8 mouse cellular contexts compared by ENCODE assay signal in the genomic region with DNA sequence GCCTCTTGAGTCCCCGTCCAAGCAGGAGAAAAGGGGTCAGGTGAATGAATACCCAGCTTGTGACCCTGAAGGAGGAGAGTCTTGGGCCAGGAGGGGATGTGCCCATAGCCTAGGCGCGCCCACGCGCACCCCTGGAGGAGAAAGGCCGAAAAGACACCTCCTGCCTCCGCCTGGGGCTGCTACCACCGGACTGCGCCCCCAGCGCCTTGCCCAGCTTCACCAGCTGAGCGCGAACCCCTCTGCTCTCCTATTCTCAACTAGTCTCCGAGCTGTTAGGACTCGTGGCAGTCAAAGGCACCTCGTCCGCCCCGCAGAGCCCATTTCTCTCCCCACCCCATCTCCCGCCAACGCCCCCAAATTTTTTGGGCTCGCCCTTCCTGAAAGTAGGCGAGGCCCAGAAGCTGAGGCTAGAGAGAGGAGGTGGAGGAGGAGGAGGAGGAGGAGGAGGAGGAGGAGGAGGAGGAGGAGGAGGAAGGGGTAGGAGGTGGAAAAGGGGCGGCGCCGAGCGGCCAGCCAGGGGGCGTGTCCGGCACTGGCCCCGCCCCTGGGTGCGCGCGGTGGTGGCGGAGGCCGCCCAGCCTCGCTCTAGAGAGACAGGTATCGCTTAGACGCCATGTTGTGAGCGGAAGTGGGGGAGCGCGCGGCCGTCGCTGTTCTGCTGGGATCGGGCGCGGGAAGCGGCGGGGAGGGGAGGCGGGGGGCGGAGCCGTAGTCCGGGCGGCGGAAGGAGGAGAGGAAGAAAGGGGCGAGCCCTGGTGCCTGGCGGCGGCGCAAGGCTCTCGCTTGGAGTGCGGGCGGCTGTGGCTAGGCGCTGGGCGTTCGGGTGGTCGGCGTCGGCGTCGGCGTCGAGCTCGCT. TPM values are rescaled to one million over a fixed set of nuclear protein-coding genes. Genes with fewer than 3 reads are reported as not detected.
A peak's percentile ranks its signal among the peaks of the same experiment; 100 is the strongest.
DNase-seq lines count a peak whose midpoint lies in the region; ATAC-seq lines count a peak whose summit lies in the region.

No protein-coding gene starts in this region.

- DNase-seq in T-cell, adult 2 months (ENCODE audit: low spot score) = peak; percentile 92
- DNase-seq in cerebellum, postnatal 25 days = peak; percentile 84 to 92
- DNase-seq in frontal cortex, postnatal 36 days (ENCODE audit: low spot score in 2 of 2) = peak; percentile 71 to 78
- DNase-seq in left cerebral cortex, adult 8-10 months (ENCODE audit: low spot score in 2 of 2) = peak; percentile 59 to 76
- DNase-seq in right cerebral cortex, adult 18-20 months = peak; percentile 85
- peak; percentile 59 for DNase-seq in urinary bladder, adult 2 months (ENCODE audit: low spot score)

- peak overlapping the region; percentile 67 for H3K4me3 ChIP-seq in hindbrain, embryonic 15.5 days

- 17% methylated on average over 53 of the region's 71 CpGs for WGBS in hindbrain, embryonic 15.5 days

- peak overlapping the region; percentile 63 for H3K9ac ChIP-seq in hindbrain, embryonic 15.5 days

- H3K27ac ChIP-seq in hindbrain, embryonic 15.5 days (replicated peaks) = peak overlapping the region; percentile 83

- H3K27me3 ChIP-seq in hindbrain, embryonic 15.5 days = no peaks in the 10 kb centered on the region

- peaks cover 3% of the 10 kb centered on the region; the same call in 1 of the 2 replicates for H3K4me1 ChIP-seq in hindbrain, embryonic 15.5 days (replicated peaks)

- H3K36me3 ChIP-seq in hindbrain, embryonic 15.5 days = no peaks in the 10 kb centered on the region

- H3K4me2 ChIP-seq in hindbrain, embryonic 15.5 days = peak overlapping the region; percentile 63

- no peaks in the 10 kb centered on the region for H3K9me3 ChIP-seq in hindbrain, embryonic 15.5 days

- peak; percentile 97 for ATAC-seq in hindbrain, embryonic 15.5 days (ENCODE audit: low FRiP score, low read depth)
- peak; percentile 80 for ATAC-seq in megakaryocyte, adult 5-6 weeks (ENCODE audit: poor library complexity, severe bottlenecking)

RNA-seq across cellular contexts. Expression of gene Rps6ka3, which starts 45.2 kb away (rescaled TPM):
- polyA plus RNA-seq in hindbrain, embryonic 15.5 days (2015; fragmentation: Nextera tagmentation; extraction: Ambion mirVana) = 3.1 and 4.2 TPM in 2 replicates
- 10 to 100 TPM; 38.0 to 63.0 (median 51.1) TPM for total RNA-seq in left cerebral cortex, adult 8-10 months (2022)
- 68.9 and 102 TPM in 2 replicates for total RNA-seq in megakaryocyte, adult 5-6 weeks (2015)
- 42.0 and 44.4 TPM in 2 replicates for total RNA-seq in megakaryocyte, adult 5-6 weeks (2017)
- 18.9 and 22.7 TPM in 2 replicates for polyA plus RNA-seq in urinary bladder, adult 2 months (2012; rRNA removed)

Comparison
In these comparisons a context has a peak if more than half of its experiments do, and no peak if none do; other contexts are left out.
1. Peak in every context shown above with its lines: DNase-seq, ATAC-seq, H3K4me3 ChIP-seq and H3K27ac ChIP-seq.